Mouse (Mus musculus): ENCODE measurements around the gene Qrich1. TPM values are rescaled to one million over a fixed set of nuclear protein-coding genes. Genes with fewer than 3 reads are reported as not detected.

Gene Qrich1
- total RNA-seq, 2 experiments from 2014 or later, result 58.8 to 59.5 TPM

Small RNA genes within 50 kb of the gene (microRNA-seq; reads per million reads assigned to microRNA genes)
- gene Gm24083 (0 reads per million in 2 experiments), gene Mir191 (0 reads per million in 2 experiments), gene Mir425 (496 to 959 reads per million in 2 experiments)

Other genes starting within 250 kb of the Qrich1 start
- gene Nicn1, start 226.4 kb upstream of the Qrich1 start, total RNA-seq (2021), result 1 to 10 TPM; 9.3 to 9.8 TPM
- 1 to 10 TPM in 1 of 2 experiments, under 1 TPM in 1; 0.76 to 1.3 TPM for gene Amt, start 220.0 kb upstream of the Qrich1 start, total RNA-seq (2021)
- gene Rhoa, start 210.7 kb upstream of the Qrich1 start, total RNA-seq (2021), result 100 to 1,000 TPM; 159 to 177 TPM
- 10 to 100 TPM; 24.7 to 26.9 TPM for gene Tcta, start 210.6 kb upstream of the Qrich1 start, total RNA-seq (2021)
- gene Gpx1, start 177.9 kb upstream of the Qrich1 start, total RNA-seq (2021), result 10 to 100 TPM; 86.5 to 98.0 TPM
- gene Usp4, start 169.0 kb upstream of the Qrich1 start, total RNA-seq (2021), result 10 to 100 TPM; 56.6 to 62.4 TPM
- gene 1700102P08Rik, start 124.0 kb upstream of the Qrich1 start, total RNA-seq (2021), result under 1 TPM; 0.31 to 0.42 TPM
- under 1 TPM in 1 of 2 experiments, not detected in 1; 0.16 TPM for gene Ccdc36, start 88.3 kb upstream of the Qrich1 start, total RNA-seq (2021)
- gene BC048562, start 80.3 kb upstream of the Qrich1 start, total RNA-seq (2021), result not detected
- gene Ccdc71, start 56.3 kb upstream of the Qrich1 start, total RNA-seq (2021), result 10 to 100 TPM; 15.6 to 17.5 TPM
- gene Klhdc8b, start 55.2 kb upstream of the Qrich1 start, total RNA-seq (2021), result 1 to 10 TPM; 4.1 to 4.6 TPM
- gene Lamb2, start 37.1 kb upstream of the Qrich1 start, total RNA-seq (2021), result 100 to 1,000 TPM; 118 to 125 TPM
- gene Usp19, start 26.2 kb upstream of the Qrich1 start, total RNA-seq (2021), result 10 to 100 TPM; 85.9 to 92.0 TPM
- gene Qars, start 9.1 kb upstream of the Qrich1 start, total RNA-seq (2021), result 10 to 100 TPM; 65.9 to 72.6 TPM
- 10 to 100 TPM; 50.6 to 55.4 TPM for gene Impdh2, start 43.5 kb downstream of the Qrich1 start, total RNA-seq (2021)
- 10 to 100 TPM; 30.0 to 32.9 TPM for gene Ndufaf3, start 50.6 kb downstream of the Qrich1 start, total RNA-seq (2021)
- gene Dalrd3, start 53.1 kb downstream of the Qrich1 start, total RNA-seq (2021), result 1 to 10 TPM; 7.0 to 7.9 TPM
- 10 to 100 TPM in 1 of 2 experiments, 1 to 10 TPM in 1; 6.9 to 10.4 TPM for gene Wdr6, start 61.9 kb downstream of the Qrich1 start, total RNA-seq (2021)
- gene P4htm, start 80.9 kb downstream of the Qrich1 start, total RNA-seq (2021), result 1 to 10 TPM; 4.0 to 4.1 TPM
- gene Arih2, start 132.6 kb downstream of the Qrich1 start, total RNA-seq (2021), result 10 to 100 TPM; 49.0 to 53.4 TPM
- 10 to 100 TPM; 59.0 to 84.8 TPM for gene Slc25a20, start 145.3 kb downstream of the Qrich1 start, total RNA-seq (2021)
- 100 to 1,000 TPM in 1 of 2 experiments, 10 to 100 TPM in 1; 92.4 to 112 TPM for gene Prkar2a, start 172.5 kb downstream of the Qrich1 start, total RNA-seq (2021)